8 mouse cellular contexts compared by ENCODE assay signal in genomic region chr8:27679164-27679563, GRCm38 (mm10).
A peak's percentile ranks its signal among the peaks of the same experiment; 100 is the strongest.
DNase-seq lines count a peak whose midpoint lies in the region; ATAC-seq and TF ChIP-seq lines count a peak whose summit lies in the region.

No protein-coding gene starts in this region.

- no peaks in the 10 kb centered on the region for H3K9me3 ChIP-seq in kidney, postnatal 0 days (replicated peaks; ENCODE audit: low read length)
- H3K9me3 ChIP-seq in liver, postnatal 0 days (ENCODE audit: low read length), result no peaks in the 10 kb centered on the region

- ATAC-seq in kidney, postnatal 0 days (replicated peaks; ENCODE audit: low FRiP score, low read depth), result peak; percentile 54; the same call in 1 of the 2 replicates
- ATAC-seq in liver, postnatal 0 days, result no peak

- no peak for DNase-seq in lung, adult 2 months
- DNase-seq in lung, postnatal 25 days (ENCODE audit: low spot score), result no peak
- DNase-seq in cerebellum, adult 2 months, result peak; percentile 24 to 29
- peak; percentile 11 to 45 for DNase-seq in frontal cortex, postnatal 10 days (ENCODE audit: low spot score in 2 of 2)
- peak; percentile 85 for DNase-seq in kidney, postnatal 0 days (ENCODE audit: low spot score)
- DNase-seq in liver, postnatal 0 days, result peak; percentile 19
- peak; percentile 71 for DNase-seq in retina, postnatal 1 day
- DNase-seq in gastrocnemius, postnatal 10 days, result no peak

- no peak for TF ChIP-seq EP300 in liver, postnatal 0 days (IDR thresholded peaks at IDR 0.05; ENCODE audit: low read depth)

- H3K36me3 ChIP-seq in kidney, postnatal 0 days (ENCODE audit: insufficient read depth, low read length), result no peaks in the 10 kb centered on the region
- no peaks in the 10 kb centered on the region for H3K36me3 ChIP-seq in liver, postnatal 0 days (replicated peaks; ENCODE audit: insufficient read depth, low read length)

- no peak overlapping the region for H3K4me3 ChIP-seq in lung, adult 2 months (replicated peaks; ENCODE audit: extremely low read depth, low read depth, low read length)
- H3K4me3 ChIP-seq in cerebellum, adult 2 months (replicated peaks; ENCODE audit: insufficient read depth, low read depth, low read length), result no peak overlapping the region
- no peak overlapping the region for H3K4me3 ChIP-seq in kidney, postnatal 0 days (replicated peaks; ENCODE audit: low read depth, low read length)
- no peak overlapping the region for H3K4me3 ChIP-seq in liver, postnatal 0 days (ENCODE audit: low read depth, low read length)

- H3K4me2 ChIP-seq in kidney, postnatal 0 days (ENCODE audit: low read length), result no peak overlapping the region
- H3K4me2 ChIP-seq in liver, postnatal 0 days (ENCODE audit: low read depth, low read length), result no peak overlapping the region

- H3K4me1 ChIP-seq in lung, adult 2 months (ENCODE audit: control insufficient read depth, insufficient read depth, low read length), result no peaks in the 10 kb centered on the region
- H3K4me1 ChIP-seq in cerebellum, adult 2 months (ENCODE audit: control insufficient read depth, insufficient read depth, low read length), result 0 out of 2 replicates have a peak, but pooled peaks cover 4% of the 10 kb centered on the region
- no peaks in the 10 kb centered on the region for H3K4me1 ChIP-seq in kidney, postnatal 0 days (replicated peaks; ENCODE audit: insufficient read depth, low read length)
- H3K4me1 ChIP-seq in liver, postnatal 0 days (ENCODE audit: insufficient read depth), result no peaks in the 10 kb centered on the region

- TF ChIP-seq POLR2A in lung, adult 2 months (IDR thresholded peaks at IDR 0.05; ENCODE audit: borderline replicate concordance, extremely low read depth, low read depth, low read length), result no peak
- no peak for TF ChIP-seq POLR2A in cerebellum, adult 2 months (IDR thresholded peaks at IDR 0.05; ENCODE audit: borderline replicate concordance, insufficient read depth, low read length)

- peak; percentile 24; the same call in 1 of the 2 replicates for TF ChIP-seq CTCF in lung, adult 2 months (IDR thresholded peaks at IDR 0.05; ENCODE audit: insufficient read depth, low read length)
- peak; percentile 59; the same call in 1 of the 2 replicates for TF ChIP-seq CTCF in cerebellum, adult 2 months (IDR thresholded peaks at IDR 0.05; ENCODE audit: borderline replicate concordance, insufficient read depth, low read depth, low read length)
- peak; percentile 75 for TF ChIP-seq CTCF in kidney, postnatal 0 days (IDR thresholded peaks at IDR 0.05; ENCODE audit: low read depth)
- peak; percentile 62 for TF ChIP-seq CTCF in liver, postnatal 0 days (IDR thresholded peaks at IDR 0.05; ENCODE audit: low read depth)

- H3K9ac ChIP-seq in kidney, postnatal 0 days (ENCODE audit: low read depth, low read length), result no peak overlapping the region
- H3K9ac ChIP-seq in liver, postnatal 0 days (replicated peaks), result no peak overlapping the region

- H3K27me3 ChIP-seq in cerebellum, adult 2 months (ENCODE audit: control insufficient read depth, insufficient read depth, low read length), result no peaks in the 10 kb centered on the region; the same call in 1 of the 2 replicates
- no peaks in the 10 kb centered on the region for H3K27me3 ChIP-seq in kidney, postnatal 0 days (ENCODE audit: insufficient read depth, low read length)
- H3K27me3 ChIP-seq in liver, postnatal 0 days (ENCODE audit: insufficient read depth, low read length), result no peaks in the 10 kb centered on the region

- H3K27ac ChIP-seq in cerebellum, adult 2 months (ENCODE audit: insufficient read depth, low read length), result no peak overlapping the region
- no peak overlapping the region for H3K27ac ChIP-seq in kidney, postnatal 0 days
- H3K27ac ChIP-seq in liver, postnatal 0 days (ENCODE audit: low read depth), result no peak overlapping the region

- WGBS in lung, adult 2 months, result 1% methylated on average over 2 of the region's 2 CpGs
- 3% methylated on average over 2 of the region's 2 CpGs for WGBS in cerebellum, adult 2 months
- 4% methylated on average over 2 of the region's 2 CpGs for WGBS in kidney, postnatal 0 days
- 11% methylated on average over 2 of the region's 2 CpGs for WGBS in liver, postnatal 0 days (ENCODE audit: insufficient replicate concordance)

Comparison
In these comparisons a context has a peak if more than half of its experiments do, and no peak if none do; other contexts are left out.
1. DNase-seq: peak in cerebellum, adult 2 months (2 of 2), frontal cortex, postnatal 10 days (2 of 2), kidney, postnatal 0 days (single experiment), liver, postnatal 0 days (single experiment) and retina, postnatal 1 day (single experiment); none in lung, adult 2 months (single experiment), lung, postnatal 25 days (single experiment) and gastrocnemius, postnatal 10 days (single experiment).
2. CTCF ChIP-seq: peak in every context shown above with its lines; median percentile 75 in kidney, postnatal 0 days; 62 in liver, postnatal 0 days; 59 in cerebellum, adult 2 months; 24 in lung, adult 2 months.